Mouse (Mus musculus) heart, embryonic 14.5 days (tissue): ENCODE data around the gene Dnajc13. TPM values are rescaled to one million over a fixed set of nuclear protein-coding genes. Genes with fewer than 3 reads are reported as not detected.

ENCODE experiments used
- ATAC-seq: fragments of 200-750 bp; cut with Nextera tagmentation; 2 replicates; pipeline ENCODE4 v1.8.0; 2017; ENCODE audit warnings: low read depth, moderate TSS enrichment; ENCODE audit not compliant: insufficient number of reproducible peaks, insufficient read depth, low FRiP score
- H3K27ac ChIP-seq, 2 experiments: fragments of 200-500 bp in 1 of 2; fragments of 300-500 bp in 1 of 2; sonication (generic) in 1 of 2; replicated peaks in 1 of 2; 2 replicates each; pipeline ENCODE4 v1.5.1; 2012 to 2014; ENCODE audit warnings: low read depth in 2 of 2, low read length in 2 of 2, control low read depth in 1 of 2, mild to moderate bottlenecking in 1 of 2, mixed read lengths in 1 of 2; ENCODE audit not compliant: control insufficient read depth in 1 of 2, insufficient read depth in 1 of 2
- H3K27me3 ChIP-seq: fragments of 300-500 bp; sonication (generic); 2 replicates; pipeline ENCODE4 v1.6.1; 2014; ENCODE audit warnings: mild to moderate bottlenecking, low read length, control low read depth; ENCODE audit not compliant: control insufficient read depth, insufficient read depth
- H3K36me3 ChIP-seq: fragments of 300-500 bp; sonication (generic); 2 replicates; pipeline ENCODE4 v1.6.1; 2014; ENCODE audit warnings: mild to moderate bottlenecking, control low read depth, low read length, mixed read lengths; ENCODE audit not compliant: control insufficient read depth, insufficient read depth
- H3K4me1 ChIP-seq, 2 experiments: fragments of 200-500 bp in 1 of 2; fragments of 300-500 bp in 1 of 2; sonication (generic) in 1 of 2; 2 replicates each; pipeline ENCODE4 v1.6.1; 2012 to 2014; ENCODE audit warnings: low read length in 2 of 2, control low read depth in 1 of 2, mixed read lengths in 1 of 2; ENCODE audit not compliant: control insufficient read depth in 2 of 2, insufficient read depth in 2 of 2
- H3K4me2 ChIP-seq: fragments of 300-500 bp; sonication (generic); 2 replicates; pipeline ENCODE4 v1.6.1; 2014; ENCODE audit warnings: mild to moderate bottlenecking, low read length
- H3K4me3 ChIP-seq, 2 experiments: fragments of 200-500 bp in 1 of 2; fragments of 300-500 bp in 1 of 2; sonication (generic) in 1 of 2; 2 replicates each; pipeline ENCODE4 v1.5.1; 2012 to 2014; ENCODE audit warnings: low read length in 2 of 2, mild to moderate bottlenecking in 2 of 2, control low read depth in 1 of 2, low read depth in 1 of 2, moderate library complexity in 1 of 2; ENCODE audit not compliant: control insufficient read depth in 1 of 2, insufficient read depth in 1 of 2
- H3K9ac ChIP-seq: fragments of 300-500 bp; sonication (generic); 2 replicates; pipeline ENCODE4 v1.6.1; 2014; ENCODE audit warnings: mild to moderate bottlenecking, low read length
- H3K9me3 ChIP-seq: fragments of 300-500 bp; sonication (generic); 2 replicates; pipeline ENCODE4 v1.6.1; 2016; ENCODE audit warnings: low read length, control low read depth; ENCODE audit not compliant: control insufficient read depth
- WGBS: fragments of 180-500 bp; shearing (Covaris S2); extraction: QIAGEN DNeasy Blood & Tissue Kit; methylation state at CpG from one replicate; pipeline ENCODE4 v1.1.7; 2014; 5-methylcytosine and 5-hydroxymethylcytosine counted together
- polyA plus RNA-seq: library from polyadenylated mRNA; unstranded; fragments of >200 nt; fragmentation: Nextera tagmentation; extraction: Ambion mirVana; gene quantifications from 2 replicates; pipeline ENCODE4 v1.2.1, GENCODE M21; 2014

Gene Dnajc13
- polyA plus RNA-seq, 1 experiment from 2014 or later = 15.5 TPM

DNA sequence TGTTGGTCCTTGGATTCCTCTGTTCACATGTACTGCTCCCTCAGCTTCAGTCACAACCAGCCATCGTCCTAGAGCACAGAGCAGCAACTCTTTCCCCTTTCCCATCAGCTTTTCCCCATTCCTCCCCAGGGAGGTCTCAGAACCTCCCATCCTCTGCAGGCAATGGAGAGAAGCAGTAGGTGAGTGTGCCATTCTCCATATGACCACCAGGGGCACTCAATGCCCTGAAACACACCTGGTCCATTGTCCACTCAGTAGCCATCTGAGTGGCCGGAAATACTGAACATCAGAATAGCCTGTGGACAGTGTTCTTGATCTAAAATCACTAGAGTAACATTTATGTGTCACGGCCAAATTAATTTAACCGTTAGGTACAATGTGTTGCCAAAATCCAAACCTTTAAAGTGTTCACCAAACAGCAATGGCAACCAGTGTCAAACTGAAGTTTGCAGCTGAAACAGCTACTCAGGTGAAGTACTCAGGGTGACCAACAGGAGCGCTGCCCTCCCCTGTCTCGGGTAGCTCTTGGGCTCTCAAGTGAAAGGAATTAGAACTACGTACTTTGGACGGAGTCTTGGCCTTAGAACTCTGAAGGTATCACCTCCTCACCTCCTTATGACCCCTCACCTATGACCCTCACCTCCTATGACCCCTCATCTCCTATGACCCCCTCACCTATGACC, 118.3 kb downstream of the Dnajc13 start:
- Histone ChIP-seq H3K4me1 (no peaks in the 10 kb centered on the region; a peak in 1 of 4 replicates), H3K27ac (no peak overlapping the region), H3K4me3 (no peak overlapping the region), H3K9ac (no peak overlapping the region), H3K9me3 (no peaks in the 10 kb centered on the region), H3K4me2 (no peak overlapping the region), H3K36me3 (0 out of 2 replicates have a peak, but pooled peaks cover 2% of the 10 kb centered on the region), H3K27me3 (no peaks in the 10 kb centered on the region)
- 87% methylated on average over 8 of the region's 8 CpGs for WGBS
- no peak for ATAC-seq

GRCm38 (mm10) chr9:104142805-104143204, 119.9 kb downstream of the Dnajc13 start:
- Histone ChIP-seq H3K4me2 (no peak overlapping the region), H3K4me1 (no peaks in the 10 kb centered on the region; a peak in 1 of 4 replicates), H3K27me3 (no peaks in the 10 kb centered on the region), H3K4me3 (no peak overlapping the region), H3K36me3 (no peaks in the 10 kb centered on the region), H3K9me3 (peaks cover 5% of the 10 kb centered on the region; the same call in 1 of the 2 replicates), H3K27ac (no peak overlapping the region), H3K9ac (no peak overlapping the region)
- peak; percentile 64 for ATAC-seq
- WGBS = 60% methylated on average over 14 of the region's 14 CpGs

DNA sequence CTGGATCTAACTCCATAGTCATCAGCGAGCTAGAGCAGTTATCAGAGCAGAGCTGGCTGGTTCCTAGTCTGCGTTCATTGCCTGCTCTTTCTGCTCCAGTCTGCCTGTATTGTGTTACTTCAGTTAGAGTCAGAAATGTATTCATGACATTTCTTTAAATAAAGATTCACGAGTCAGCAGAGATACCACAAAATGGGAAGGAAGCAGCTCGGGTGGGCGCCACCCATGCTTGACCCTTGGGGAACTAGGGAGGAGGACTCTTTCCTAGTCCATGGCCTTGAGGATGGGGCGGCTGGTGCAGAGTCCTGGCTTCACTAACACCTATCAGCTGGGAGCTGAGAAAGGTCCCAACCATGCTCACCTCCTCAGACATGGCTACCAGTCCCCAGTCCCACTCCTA, 122.4 kb downstream of the Dnajc13 start:
- H3K4me2 ChIP-seq = no peak overlapping the region
- ATAC-seq = no peak
- H3K4me1 ChIP-seq = no peaks in the 10 kb centered on the region; a peak in 1 of 4 replicates
- H3K9ac ChIP-seq = no peak overlapping the region
- 70% methylated on average over 6 of the region's 6 CpGs for WGBS
- no peak overlapping the region for H3K4me3 ChIP-seq
- H3K27ac ChIP-seq = no peak overlapping the region
- no peaks in the 10 kb centered on the region for H3K27me3 ChIP-seq
- peaks cover 5% of the 10 kb centered on the region; the same call in 1 of the 2 replicates for H3K9me3 ChIP-seq
- H3K36me3 ChIP-seq = no peaks in the 10 kb centered on the region

DNA sequence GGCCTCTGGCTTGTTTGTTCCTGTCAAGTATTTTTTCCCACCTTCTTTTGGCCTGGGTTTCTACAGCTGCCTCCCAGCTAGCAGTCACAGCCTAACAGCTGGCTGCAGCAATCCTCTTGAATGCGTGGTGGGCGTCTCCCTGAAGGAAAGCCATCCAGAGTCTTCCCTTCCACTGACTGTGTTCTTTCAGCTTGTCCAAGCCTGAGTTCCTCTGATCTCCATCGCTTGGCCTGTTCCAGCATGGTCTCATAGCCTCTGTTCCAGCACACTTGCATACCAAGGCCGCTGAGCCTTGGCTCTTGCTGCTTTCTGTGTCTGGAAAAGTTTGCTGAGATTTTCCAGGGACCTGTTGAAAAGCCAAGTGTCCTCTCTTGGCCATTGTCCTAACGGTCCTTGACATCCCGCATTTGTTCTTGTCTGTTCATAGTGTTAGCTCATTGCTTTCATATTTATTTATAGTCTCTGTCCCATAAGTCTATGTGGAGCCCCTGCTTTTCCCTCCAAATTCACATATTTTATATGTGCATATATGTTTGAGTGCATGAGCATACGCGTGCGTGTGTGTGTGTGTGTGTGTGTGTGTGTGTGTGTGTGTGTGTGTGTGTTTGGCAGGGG, 132.5 kb downstream of the Dnajc13 start:
- H3K4me1 ChIP-seq = peaks cover 4 to 5% of the 10 kb centered on the region in 2 experiments; a peak in 2 of 4 replicates
- no peak overlapping the region for H3K4me2 ChIP-seq
- WGBS = 60% methylated on average over 9 of the region's 9 CpGs
- H3K36me3 ChIP-seq = no peaks in the 10 kb centered on the region
- no peak for ATAC-seq
- no peaks in the 10 kb centered on the region for H3K27me3 ChIP-seq
- no peak overlapping the region for H3K9ac ChIP-seq
- no peak overlapping the region for H3K4me3 ChIP-seq
- no peaks in the 10 kb centered on the region for H3K9me3 ChIP-seq
- H3K27ac ChIP-seq = no peak overlapping the region

DNA sequence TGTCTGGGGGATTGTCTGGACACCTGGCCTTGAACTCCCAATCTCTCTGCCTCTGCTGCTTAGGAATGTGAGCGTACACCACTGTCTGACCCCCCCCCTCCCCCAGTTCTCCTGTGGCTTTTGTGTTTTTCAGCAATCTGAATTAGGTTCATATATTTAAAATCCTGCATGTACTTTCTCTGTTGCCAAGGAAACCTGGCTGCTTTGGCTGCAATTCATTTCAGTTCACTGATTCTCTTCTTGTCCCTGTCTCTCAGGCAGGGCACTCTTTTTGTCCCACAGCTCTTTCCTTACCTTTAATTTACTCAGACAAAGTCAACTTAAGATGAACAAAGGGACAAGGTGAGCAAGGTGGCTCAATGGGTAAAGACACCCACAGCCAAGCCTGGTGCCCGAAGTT, 134.6 kb downstream of the Dnajc13 start:
- 67% methylated on average over 2 of the region's 2 CpGs for WGBS
- H3K9ac ChIP-seq = no peak overlapping the region
- H3K27ac ChIP-seq = no peak overlapping the region
- no peaks in the 10 kb centered on the region for H3K27me3 ChIP-seq
- H3K4me1 ChIP-seq = peaks cover 4 to 5% of the 10 kb centered on the region in 2 experiments; a peak in 2 of 4 replicates
- H3K4me2 ChIP-seq = no peak overlapping the region
- no peak overlapping the region for H3K4me3 ChIP-seq
- H3K9me3 ChIP-seq = no peaks in the 10 kb centered on the region
- no peak for ATAC-seq
- H3K36me3 ChIP-seq = no peaks in the 10 kb centered on the region

DNA sequence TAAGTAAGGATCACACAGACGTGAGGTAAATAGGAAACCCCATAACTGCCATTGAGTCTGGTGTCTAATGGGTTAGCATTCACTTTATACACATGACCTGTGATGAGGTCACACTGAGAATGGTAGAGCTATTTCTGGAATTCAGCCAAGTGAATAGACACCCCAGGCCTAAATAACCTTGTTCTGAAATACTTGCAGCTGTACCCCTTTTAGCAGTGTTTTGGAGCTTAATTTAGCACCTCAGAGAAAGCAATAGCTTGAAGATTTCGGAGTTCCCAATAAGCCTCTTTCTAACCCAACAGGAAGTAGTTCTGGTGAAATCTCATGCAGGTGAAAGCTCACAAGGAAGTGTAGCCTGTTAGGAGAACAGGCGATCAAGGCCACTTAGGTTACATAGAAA, 135.9 kb downstream of the Dnajc13 start, which contains the start of gene Ackr4:
Ackr4 (minus strand) TSS at position 101 of the 400 bp plus-strand sequence.
- no peak within 1 kb of the TSS for H3K4me2 ChIP-seq
- H3K9ac ChIP-seq = no peak within 1 kb of the TSS
- no peak for ATAC-seq
- H3K4me1 ChIP-seq = peaks cover 4 to 5% of the 10 kb centered on the region in 2 experiments; a peak in 2 of 4 replicates
- 76% methylated on average over 3 of the region's 3 CpGs for WGBS
- H3K36me3 ChIP-seq = no peaks in the 10 kb centered on the region
- H3K27ac ChIP-seq = no peak within 1 kb of the TSS
- no peaks in the 10 kb centered on the region for H3K27me3 ChIP-seq
- no peak within 1 kb of the TSS for H3K4me3 ChIP-seq
- H3K9me3 ChIP-seq = no peaks in the 10 kb centered on the region

DNA sequence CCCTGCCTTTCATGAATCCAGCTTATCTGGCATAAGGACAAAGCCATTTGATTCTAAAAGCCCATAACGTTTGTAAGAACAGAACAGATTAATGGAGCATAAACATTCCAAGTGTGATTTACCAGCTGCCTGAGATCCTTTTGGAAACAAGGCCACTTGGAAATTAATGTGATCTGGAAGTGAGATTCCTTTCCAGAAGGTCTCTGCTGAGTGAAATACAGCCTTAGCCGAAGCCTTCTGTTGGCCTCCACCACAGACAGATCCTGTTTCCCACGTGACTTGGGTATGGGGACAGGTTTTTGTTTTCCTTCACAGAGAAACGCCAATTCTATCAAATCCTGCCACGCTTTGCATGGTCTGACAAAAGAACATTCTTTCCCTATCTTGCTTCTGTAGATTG, 139.1 kb downstream of the Dnajc13 start:
- Histone ChIP-seq H3K36me3 (no peaks in the 10 kb centered on the region), H3K27me3 (no peaks in the 10 kb centered on the region), H3K9ac (no peak overlapping the region), H3K27ac (no peak overlapping the region), H3K4me1 (no peaks in the 10 kb centered on the region), H3K4me3 (no peak overlapping the region), H3K9me3 (no peaks in the 10 kb centered on the region), H3K4me2 (no peak overlapping the region)
- 42% methylated on average over 5 of the region's 5 CpGs for WGBS
- ATAC-seq = no peak
